Mouse (Mus musculus) neural tube, embryonic 14.5 days (tissue): ENCODE results near the gene Ephb1. TPM values are rescaled to one million over a fixed set of nuclear protein-coding genes. Genes with fewer than 3 reads are reported as not detected.

Experiments
- ATAC-seq: fragments of 200-750 bp; cut with Nextera tagmentation; 2 replicates; pipeline ENCODE4 v1.8.0; 2017; ENCODE audit warnings: low read depth, mild to moderate bottlenecking, moderate TSS enrichment, moderate library complexity
- H3K27ac ChIP-seq: fragments of 300-500 bp; sonication (generic); 2 replicates; pipeline ENCODE4 v1.5.1; 2014; ENCODE audit warnings: low read depth, mild to moderate bottlenecking, control low read depth, low read length, moderate library complexity, mixed read lengths
- H3K27me3 ChIP-seq: fragments of 300-500 bp; sonication (generic); 2 replicates; pipeline ENCODE4 v1.6.1; 2014; ENCODE audit warnings: low read length; ENCODE audit not compliant: control insufficient read depth, insufficient read depth
- H3K36me3 ChIP-seq: fragments of 300-500 bp; sonication (generic); 2 replicates; pipeline ENCODE4 v1.6.1; 2014; ENCODE audit warnings: low read length, mixed read lengths; ENCODE audit not compliant: control insufficient read depth, insufficient read depth
- H3K4me1 ChIP-seq: fragments of 300-500 bp; sonication (generic); 2 replicates; pipeline ENCODE4 v1.6.1; 2014; ENCODE audit warnings: low read length; ENCODE audit not compliant: control insufficient read depth, insufficient read depth
- H3K4me2 ChIP-seq: fragments of 300-500 bp; sonication (generic); 2 replicates; pipeline ENCODE4 v1.6.1; 2014; ENCODE audit warnings: mild to moderate bottlenecking, low read depth, low read length, control low read depth
- H3K4me3 ChIP-seq: fragments of 300-500 bp; sonication (generic); 2 replicates; pipeline ENCODE4 v1.5.1; 2014; ENCODE audit warnings: low read depth, low read length, control low read depth, mixed read lengths
- H3K9ac ChIP-seq: fragments of 300-500 bp; sonication (generic); replicated peaks from 2 replicates; pipeline ENCODE4 v1.6.1; 2014; ENCODE audit warnings: low read depth, mild to moderate bottlenecking, control low read depth, low read length, mixed read lengths
- H3K9me3 ChIP-seq: fragments of 300-500 bp; sonication (generic); 2 replicates; pipeline ENCODE4 v1.6.1; 2016; ENCODE audit warnings: low read length; ENCODE audit not compliant: control insufficient read depth
- WGBS: fragments of 180-500 bp; shearing (Covaris S2); extraction: QIAGEN DNeasy Blood & Tissue Kit; methylation state at CpG from one replicate; pipeline ENCODE4 v1.1.7; 2014; 5-methylcytosine and 5-hydroxymethylcytosine counted together
- polyA plus RNA-seq: library from polyadenylated mRNA; unstranded; fragments of >200 nt; fragmentation: Nextera tagmentation; extraction: Ambion mirVana; gene quantifications from 2 replicates; pipeline ENCODE4 v1.2.1, GENCODE M21; 2014

Ephb1 gene
- polyA plus RNA-seq, 1 experiment from 2014 or later: 48.7 TPM

DNA sequence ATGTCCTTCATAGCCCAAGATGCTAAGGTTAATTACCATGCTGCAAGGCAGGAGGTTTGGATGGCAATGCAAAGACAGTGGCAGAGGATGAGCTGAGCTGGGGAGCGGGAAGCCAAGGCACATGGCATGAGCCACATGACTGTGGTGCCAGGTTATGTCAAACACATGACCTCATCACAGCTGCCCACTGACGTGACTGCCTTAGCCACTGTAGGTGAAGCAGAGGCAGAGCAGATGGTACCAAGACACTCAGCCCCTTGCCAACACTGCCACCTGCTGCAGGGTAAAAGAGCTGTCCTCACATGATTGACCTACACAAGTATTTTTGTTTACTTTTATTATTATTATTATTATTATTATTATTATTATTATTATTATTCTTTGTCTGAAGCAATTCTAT, 348.0 kb downstream of the Ephb1 start:
- Histone ChIP-seq H3K36me3 (no peaks in the 10 kb centered on the region), H3K27ac (no peak overlapping the region), H3K27me3 (no peaks in the 10 kb centered on the region), H3K4me1 (no peaks in the 10 kb centered on the region), H3K9me3 (no peaks in the 10 kb centered on the region), H3K4me3 (no peak overlapping the region), H3K4me2 (no peak overlapping the region), H3K9ac (no peak overlapping the region)
- 0 out of 2 replicates have a peak, but pooled peaks have one; percentile 28 for ATAC-seq
- WGBS: 66% methylated on average over 2 of the region's 2 CpGs

DNA sequence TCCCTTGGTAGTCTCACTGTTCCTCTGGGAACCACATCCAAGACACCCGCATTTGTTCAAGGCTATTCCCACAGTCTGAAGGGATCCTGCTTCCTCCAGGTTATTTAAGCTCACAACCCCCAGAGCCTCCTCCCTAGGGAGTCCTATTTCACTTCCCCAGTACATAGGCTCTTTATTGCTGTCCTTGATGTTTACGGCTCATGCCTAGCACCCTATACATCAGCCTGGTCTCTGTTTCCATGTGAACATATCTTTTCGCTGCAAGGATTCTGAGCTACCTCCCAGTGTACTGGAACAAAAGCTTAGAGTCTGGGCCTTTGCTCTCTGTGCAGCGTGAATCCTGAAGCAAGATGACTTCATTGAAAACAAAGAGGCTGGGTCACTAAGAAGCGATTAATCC, 351.6 kb downstream of the Ephb1 start:
- no peaks in the 10 kb centered on the region for H3K9me3 ChIP-seq
- H3K4me3 ChIP-seq: no peak overlapping the region
- H3K36me3 ChIP-seq: no peaks in the 10 kb centered on the region
- H3K4me1 ChIP-seq: 0 out of 2 replicates have a peak, but pooled peaks cover 2% of the 10 kb centered on the region
- H3K4me2 ChIP-seq: no peak overlapping the region
- ATAC-seq: no peak
- H3K27ac ChIP-seq: no peak overlapping the region
- WGBS: 30% methylated on average over 5 of the region's 5 CpGs
- no peaks in the 10 kb centered on the region for H3K27me3 ChIP-seq
- H3K9ac ChIP-seq: no peak overlapping the region

GRCm38 (mm10) chr9:102002186-102002585, 352.3 kb downstream of the Ephb1 start:
- Histone ChIP-seq H3K4me3 (no peak overlapping the region), H3K4me2 (no peak overlapping the region), H3K9ac (no peak overlapping the region), H3K27me3 (no peaks in the 10 kb centered on the region), H3K9me3 (no peaks in the 10 kb centered on the region), H3K27ac (no peak overlapping the region), H3K4me1 (0 out of 2 replicates have a peak, but pooled peaks cover 2% of the 10 kb centered on the region), H3K36me3 (no peaks in the 10 kb centered on the region)
- no peak for ATAC-seq
- 91% methylated on average over 10 of the region's 10 CpGs for WGBS

- 87% methylated on average over 11 of the region's 11 CpGs for WGBS
- Histone ChIP-seq H3K4me3 (no peak overlapping the region), H3K27ac (no peak overlapping the region)
These were observed 352.8 kb downstream of the Ephb1 start for GRCm38 (mm10) chr9:102001633-102002165.

DNA sequence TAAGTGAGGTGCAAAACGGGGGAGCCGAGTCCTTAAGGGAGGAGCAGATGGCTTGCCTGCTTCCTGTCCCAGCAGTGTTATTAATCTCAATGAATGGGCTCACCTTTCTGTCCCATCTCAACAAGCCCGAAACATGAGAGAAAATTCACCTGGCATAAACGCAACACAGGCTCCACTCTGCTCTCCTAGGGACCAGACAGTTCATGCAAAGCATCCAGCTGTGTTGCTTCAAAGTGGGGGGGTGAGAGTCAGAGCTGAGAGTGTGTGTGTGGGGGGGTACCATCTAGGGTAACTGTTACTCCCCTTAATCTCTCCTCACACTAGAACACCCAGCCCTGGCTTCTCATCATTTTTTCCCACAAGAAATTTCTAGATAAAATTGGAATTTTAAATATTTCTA, 354.8 kb downstream of the Ephb1 start:
- H3K27ac ChIP-seq: no peak overlapping the region
- no peaks in the 10 kb centered on the region for H3K27me3 ChIP-seq
- no peak overlapping the region for H3K4me2 ChIP-seq
- no peak overlapping the region for H3K4me3 ChIP-seq
- no peak for ATAC-seq
- 45% methylated on average over 4 of the region's 4 CpGs for WGBS
- no peak overlapping the region for H3K9ac ChIP-seq
- H3K9me3 ChIP-seq: no peaks in the 10 kb centered on the region
- H3K36me3 ChIP-seq: 0 out of 2 replicates have a peak, but pooled peaks cover under 1% of the 10 kb centered on the region
- 0 out of 2 replicates have a peak, but pooled peaks cover 2% of the 10 kb centered on the region for H3K4me1 ChIP-seq

More at GRCm38 (mm10) chr9:102001633-102002165, 352.8 kb downstream of the Ephb1 start:
- no peak overlapping the region for H3K9ac ChIP-seq
- H3K27me3 ChIP-seq: no peaks in the 10 kb centered on the region
- 0 out of 2 replicates have a peak, but pooled peaks cover 2% of the 10 kb centered on the region for H3K4me1 ChIP-seq
- no peak overlapping the region for H3K4me2 ChIP-seq
- H3K9me3 ChIP-seq: no peaks in the 10 kb centered on the region
- ATAC-seq: no peak
- H3K36me3 ChIP-seq: no peaks in the 10 kb centered on the region

DNA sequence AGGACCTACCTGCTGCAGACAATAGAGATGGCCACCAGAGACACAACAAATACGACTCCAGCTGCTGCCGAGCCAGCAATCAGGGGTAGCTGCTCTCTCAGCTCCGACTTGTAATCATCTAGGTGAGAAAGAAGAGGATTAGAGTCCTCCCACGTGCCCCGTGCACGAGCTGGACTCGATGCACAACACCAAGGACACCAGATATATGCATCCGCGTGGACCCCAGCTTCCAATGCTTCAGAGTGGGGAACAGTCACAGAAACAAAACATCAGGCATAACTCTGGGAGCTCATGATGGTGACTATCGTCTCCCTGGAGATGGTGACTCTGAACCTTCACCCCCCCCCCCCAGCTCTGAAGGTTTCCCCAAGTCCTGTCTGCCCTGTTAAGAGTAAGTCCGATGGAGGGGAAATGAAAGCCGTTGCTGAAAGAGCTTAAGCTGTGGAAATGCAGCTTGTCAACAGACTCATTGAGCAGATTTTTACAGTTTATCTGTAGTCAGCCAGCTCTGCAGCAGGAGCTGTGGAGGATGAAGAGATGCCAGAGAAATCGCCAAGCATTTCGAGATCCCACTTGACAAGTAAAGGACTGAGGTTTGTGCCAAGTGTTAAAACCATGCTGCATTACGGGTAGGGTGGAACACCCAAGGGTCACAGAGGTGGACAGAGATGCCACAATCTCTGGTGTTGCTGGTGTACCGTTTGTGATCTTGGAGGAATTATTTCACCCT, 357.6 kb downstream of the Ephb1 start:
- Histone ChIP-seq H3K9ac (no peak overlapping the region), H3K9me3 (no peaks in the 10 kb centered on the region), H3K4me2 (no peak overlapping the region), H3K27ac (no peak overlapping the region), H3K36me3 (0 out of 2 replicates have a peak, but pooled peaks cover 3% of the 10 kb centered on the region), H3K27me3 (no peaks in the 10 kb centered on the region), H3K4me1 (0 out of 2 replicates have a peak, but pooled peaks cover 2% of the 10 kb centered on the region), H3K4me3 (no peak overlapping the region)
- WGBS: 78% methylated on average over 16 of the region's 16 CpGs
- ATAC-seq: no peak

DNA sequence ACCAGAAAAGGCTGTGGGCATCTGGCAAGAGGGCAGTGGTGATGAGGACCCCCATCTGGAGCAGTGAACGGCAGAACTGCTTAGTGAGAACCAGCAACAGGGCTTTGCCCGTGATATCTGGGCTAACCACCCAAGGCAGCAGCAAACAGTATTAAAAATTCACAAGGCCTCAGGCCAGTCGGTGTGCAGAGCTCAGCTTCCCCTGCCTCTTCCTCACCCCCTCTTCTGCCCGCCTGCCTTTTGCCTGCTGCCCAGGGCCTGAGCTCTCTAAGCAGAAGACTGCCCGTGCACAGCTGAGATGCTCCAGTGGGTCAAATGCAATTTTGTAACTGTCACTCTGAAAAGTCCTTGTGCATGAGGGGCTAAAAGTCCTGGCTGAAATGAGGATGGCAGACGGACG, 358.3 kb downstream of the Ephb1 start:
- 0 out of 2 replicates have a peak, but pooled peaks cover 3% of the 10 kb centered on the region for H3K36me3 ChIP-seq
- H3K27me3 ChIP-seq: no peaks in the 10 kb centered on the region
- no peak overlapping the region for H3K4me3 ChIP-seq
- H3K4me2 ChIP-seq: no peak overlapping the region
- 0 out of 2 replicates have a peak, but pooled peaks cover 2% of the 10 kb centered on the region for H3K4me1 ChIP-seq
- 84% methylated on average over 7 of the region's 7 CpGs for WGBS
- H3K9me3 ChIP-seq: no peaks in the 10 kb centered on the region
- no peak overlapping the region for H3K27ac ChIP-seq
- H3K9ac ChIP-seq: no peak overlapping the region
- no peak for ATAC-seq

DNA sequence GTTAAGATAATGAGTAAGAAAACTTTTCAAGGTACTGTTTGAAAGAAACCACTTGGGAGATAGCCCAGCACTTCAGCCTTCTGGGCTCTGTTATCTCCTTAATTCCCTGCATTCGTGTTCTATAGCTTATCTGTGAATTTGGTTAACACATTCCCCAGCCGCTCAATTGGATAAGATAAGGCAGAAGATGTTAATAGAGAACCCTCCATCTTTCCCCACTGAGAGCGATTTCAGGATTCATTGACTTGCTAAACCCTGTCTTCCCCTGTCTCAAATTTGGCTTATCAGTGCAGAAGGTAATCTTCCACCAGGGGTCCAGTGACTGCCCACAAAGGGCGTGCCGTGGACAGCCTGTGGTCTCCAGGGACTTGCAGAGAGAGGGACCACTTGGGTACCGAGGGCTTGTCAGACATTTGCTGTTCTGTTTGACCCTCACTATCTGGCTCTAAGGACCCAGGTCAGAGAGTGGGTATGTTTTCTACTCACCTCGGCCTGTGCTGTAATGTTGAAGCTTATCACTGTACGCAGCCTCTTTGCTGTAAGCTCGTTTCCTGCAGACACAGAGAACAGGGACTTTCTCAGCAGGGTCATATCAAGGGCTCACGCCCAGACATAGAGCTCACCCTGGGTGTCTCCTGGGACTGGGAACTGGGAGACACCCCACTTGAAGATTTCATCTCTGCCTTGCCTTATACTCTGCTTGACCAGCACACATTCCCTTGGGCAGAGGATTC, 358.9 kb downstream of the Ephb1 start:
- no peak overlapping the region for H3K4me2 ChIP-seq
- no peaks in the 10 kb centered on the region for H3K9me3 ChIP-seq
- 0 out of 2 replicates have a peak, but pooled peaks cover 2% of the 10 kb centered on the region for H3K4me1 ChIP-seq
- no peak overlapping the region for H3K4me3 ChIP-seq
- H3K9ac ChIP-seq: no peak overlapping the region
- H3K27me3 ChIP-seq: no peaks in the 10 kb centered on the region
- H3K36me3 ChIP-seq: 0 out of 2 replicates have a peak, but pooled peaks cover 3% of the 10 kb centered on the region
- ATAC-seq: no peak
- WGBS: 87% methylated on average over 10 of the region's 10 CpGs
- no peak overlapping the region for H3K27ac ChIP-seq
